Mouse (Mus musculus) T-helper 17 cell (primary cell): ENCODE measurements around the gene Rptor.

ENCODE experiments used
- in situ Hi-C, 2 experiments: fragments of 300-600 bp; cut with MboI, MseI; formaldehyde crosslinking; loops; 1 replicate in 1 of 2; 2 replicates in 1 of 2; pipeline ENCODE4 v1.15.1; 2025; ENCODE audit warnings: high pct_unique_total_duplicates in 2 of 2

Rptor gene

GRCm38 (mm10) chr11:119731382-119731781 is 128.7 kb downstream of the Rptor start:
- in situ Hi-C loops: no loop called here

GRCm38 (mm10) chr11:119732362-119732761 is 129.7 kb downstream of the Rptor start:
- in situ Hi-C loops: no loop called here

- in situ Hi-C loops: no loop called here
These were observed 130.4 kb downstream of the Rptor start for GRCm38 (mm10) chr11:119732961-119733656.

GRCm38 (mm10) chr11:119733657-119733990 is 130.9 kb downstream of the Rptor start:
- in situ Hi-C loops: no loop called here

DNA sequence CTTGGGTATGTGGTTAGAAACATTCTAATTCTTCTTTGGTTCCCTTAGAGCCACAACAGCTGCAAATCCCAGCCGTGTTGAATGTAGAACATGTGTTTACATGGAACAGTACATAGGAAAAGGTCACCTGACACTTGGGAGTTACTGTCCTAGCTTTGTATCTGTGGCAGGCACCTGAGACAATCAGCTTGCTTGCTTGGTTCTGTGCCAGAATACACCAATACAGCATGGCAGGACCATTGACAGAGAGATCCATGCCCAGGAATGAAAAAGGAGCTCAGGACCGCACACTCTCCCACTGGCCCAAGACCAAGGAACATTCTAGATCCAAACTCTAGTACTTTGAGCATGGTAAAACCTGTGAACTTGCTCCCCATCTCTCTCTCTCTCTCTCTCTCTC is 132.4 kb downstream of the Rptor start:
- in situ Hi-C loops: no loop called here

- in situ Hi-C loops: no loop called here
These were observed 136.5 kb downstream of the Rptor start for GRCm38 (mm10) chr11:119738990-119739846.

DNA sequence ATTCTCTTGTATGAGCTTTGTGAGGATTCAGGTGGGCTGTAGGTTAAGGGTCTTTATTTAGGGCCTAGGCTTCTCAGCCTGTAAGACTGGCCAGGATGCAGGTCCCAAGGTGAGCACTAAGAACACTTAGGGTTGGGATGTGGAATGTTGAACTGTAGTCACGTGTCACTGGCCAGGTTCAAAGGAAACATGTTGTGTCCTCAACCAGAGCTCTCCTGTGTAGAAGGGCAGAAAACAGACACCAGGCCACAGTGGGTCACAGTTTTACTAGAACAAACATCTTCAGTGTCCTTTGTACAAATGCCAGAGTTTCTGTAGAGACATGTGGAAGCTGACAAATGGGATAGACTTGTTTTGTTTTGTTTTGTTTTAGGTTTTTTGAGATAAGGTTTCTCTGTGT is 138.7 kb downstream of the Rptor start:
- in situ Hi-C loops: no loop called here

GRCm38 (mm10) chr11:119744436-119744835 is 141.7 kb downstream of the Rptor start:
- in situ Hi-C loops: no loop called here

- in situ Hi-C loops: no loop called here
These were observed 142.6 kb downstream of the Rptor start for GRCm38 (mm10) chr11:119745333-119745732.

DNA sequence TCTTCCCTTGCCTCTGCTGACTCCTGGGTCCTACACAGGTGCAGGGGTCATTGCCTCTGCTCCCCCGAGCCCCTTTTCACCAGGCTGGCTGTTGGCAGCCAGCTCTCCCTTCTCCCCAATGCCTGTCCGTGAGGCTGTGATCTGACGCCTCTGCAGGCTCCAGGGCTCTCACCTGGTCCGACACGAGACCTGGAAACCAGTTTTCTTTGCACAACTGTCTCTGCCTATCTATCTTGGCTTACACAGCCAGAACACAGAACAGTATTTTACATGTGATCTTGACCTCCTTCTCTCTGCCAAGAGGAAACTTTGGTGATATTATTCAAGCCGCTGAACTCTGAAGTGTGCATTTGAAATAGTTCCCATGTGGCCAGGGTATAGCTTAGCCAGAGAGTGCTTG is 151.8 kb downstream of the Rptor start:
- in situ Hi-C loops: no loop called here

DNA sequence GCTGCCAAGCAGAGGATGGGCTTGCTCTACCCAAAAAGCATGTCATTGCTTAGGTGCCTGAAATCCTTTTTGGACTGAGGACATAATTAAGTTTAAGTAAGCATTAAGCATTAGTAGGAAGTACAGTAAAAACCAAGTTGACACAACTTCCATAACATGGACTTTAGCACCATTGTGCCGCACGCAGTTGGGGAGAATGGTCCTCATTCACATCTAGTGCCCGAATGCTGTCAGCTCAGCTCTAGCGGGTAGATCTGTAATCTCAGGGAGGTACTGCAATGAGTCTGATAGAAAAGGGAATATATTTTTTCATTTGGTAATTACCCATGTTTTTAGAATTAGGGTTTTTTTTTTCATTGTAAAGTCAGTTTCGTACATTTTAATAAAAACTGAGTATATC is 155.5 kb downstream of the Rptor start:
- in situ Hi-C loops: no loop called here

DNA sequence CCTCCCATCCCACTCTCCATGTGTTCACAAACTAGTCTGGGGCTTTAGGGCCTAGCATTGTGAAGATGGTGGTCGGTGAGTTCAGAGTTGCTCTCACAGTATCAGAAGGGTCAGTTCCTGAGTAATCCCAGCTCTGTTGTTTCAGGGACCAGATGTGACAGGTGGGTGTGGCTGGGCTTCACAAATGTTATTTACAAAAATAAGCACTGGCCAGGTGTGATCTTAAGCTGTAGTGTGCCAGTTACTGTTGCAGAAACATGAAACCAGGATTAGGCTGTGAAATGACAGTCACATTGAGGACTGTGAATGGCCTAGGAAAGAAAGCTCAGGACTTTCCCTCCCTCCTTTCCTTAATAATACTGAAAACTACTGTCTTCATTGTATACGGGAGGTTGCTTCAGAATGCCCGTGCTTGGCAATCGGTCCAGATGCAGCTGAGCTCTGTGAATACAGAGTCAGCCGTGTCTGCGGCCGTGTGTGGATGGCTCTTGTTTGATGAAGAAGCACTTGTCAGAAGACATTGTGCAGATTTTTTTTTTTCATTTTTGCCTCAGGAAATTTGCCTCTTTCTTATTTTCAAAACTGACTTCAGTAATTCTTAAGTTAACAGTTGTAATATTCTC is 156.1 kb downstream of the Rptor start:
- in situ Hi-C loops: no loop called here

DNA sequence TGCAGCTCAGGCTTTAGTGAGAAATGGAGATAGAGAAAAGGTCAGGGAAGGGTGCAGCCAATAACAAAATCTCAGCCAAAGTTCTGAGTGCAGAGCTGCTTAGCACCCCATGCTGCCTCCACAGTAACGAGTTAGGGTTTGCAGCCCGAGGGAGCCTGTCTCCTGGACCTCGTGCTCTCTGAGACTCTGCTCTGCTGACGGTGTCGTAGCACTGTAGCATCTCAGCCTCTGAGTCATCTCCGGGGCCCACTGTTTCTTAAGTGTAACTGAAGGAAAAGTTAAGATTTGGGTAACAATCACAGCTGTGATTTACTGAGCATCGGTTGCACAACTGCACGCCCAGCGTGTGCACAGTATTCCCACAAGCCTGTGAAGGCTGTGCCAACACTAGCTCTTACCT is 160.2 kb downstream of the Rptor start:
- in situ Hi-C loops: no loop called here

DNA sequence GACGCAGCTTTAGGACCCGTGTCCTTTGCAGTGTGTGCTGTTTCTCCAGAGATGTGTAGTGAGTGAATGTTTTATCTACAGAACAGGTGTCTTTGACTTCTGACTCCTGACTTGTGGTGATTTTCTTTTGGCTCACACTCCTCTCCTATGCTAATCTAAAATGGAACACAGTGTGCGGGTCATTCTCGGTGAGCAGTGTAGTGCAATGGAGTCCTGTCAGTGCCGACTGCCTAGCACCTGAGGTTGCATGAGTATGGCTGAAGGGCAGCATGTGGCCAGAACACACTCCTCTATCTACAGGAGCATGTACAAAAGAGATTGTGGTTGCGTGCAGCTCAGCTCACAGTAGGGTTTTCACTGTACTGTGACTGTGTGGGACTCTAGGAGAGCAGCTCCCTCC is 163.3 kb downstream of the Rptor start:
- in situ Hi-C loops: no loop called here

DNA sequence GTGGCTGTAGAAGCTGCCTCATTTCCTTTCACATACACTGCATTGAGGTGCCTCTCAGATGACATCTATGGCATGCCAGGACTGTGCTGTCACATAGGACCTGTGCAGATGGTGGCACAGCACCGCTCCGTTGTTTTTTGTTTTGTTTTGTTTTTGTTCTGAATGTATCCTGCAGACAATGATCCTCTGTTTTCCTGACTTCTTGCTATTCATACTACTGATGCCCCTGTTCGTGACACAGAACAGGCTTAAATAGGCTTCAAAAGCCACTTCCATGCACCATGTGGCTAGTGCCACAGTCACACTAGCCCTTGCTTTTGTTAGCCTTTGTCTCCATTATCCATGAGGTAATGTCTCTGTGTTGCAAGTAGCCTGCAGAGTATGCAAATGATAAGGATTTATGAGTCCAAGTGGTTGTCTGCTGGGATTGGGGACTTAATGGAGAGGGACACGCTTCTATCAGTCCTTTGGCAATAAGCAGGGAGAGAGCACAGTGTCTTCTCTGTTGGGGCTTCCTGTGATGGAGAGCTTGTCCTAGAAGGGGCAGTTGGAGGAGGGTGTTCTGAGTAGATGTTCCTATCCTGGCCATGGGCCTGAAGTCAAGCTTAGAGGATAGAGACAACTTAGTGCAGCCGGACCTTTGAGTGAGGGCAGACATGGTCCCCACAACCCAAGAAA is 164.2 kb downstream of the Rptor start:
- in situ Hi-C loops: no loop called here

GRCm38 (mm10) chr11:119767525-119767924 is 164.8 kb downstream of the Rptor start:
- in situ Hi-C loops: no loop called here

GRCm38 (mm10) chr11:119768511-119768910 is 165.8 kb downstream of the Rptor start:
- in situ Hi-C loops: no loop called here

DNA sequence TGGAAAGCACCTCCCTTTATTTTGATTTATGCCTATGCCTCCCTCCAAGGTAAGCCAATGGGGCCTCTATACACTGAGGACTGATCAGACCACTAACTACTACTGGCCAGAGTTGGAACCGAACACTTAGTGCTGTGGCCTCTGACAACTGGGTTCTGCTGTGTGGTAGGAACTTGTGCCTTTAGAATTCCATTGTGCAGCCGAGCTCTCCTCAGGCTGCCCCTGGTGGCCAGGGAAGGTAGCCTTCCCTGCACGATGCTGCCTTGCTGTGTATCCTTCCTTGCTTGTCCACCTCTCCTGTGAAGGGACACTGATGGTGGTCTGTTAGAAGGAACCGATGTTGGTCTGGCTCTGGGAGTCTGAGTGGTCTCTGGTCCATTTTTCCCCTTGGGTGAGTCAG is 167.0 kb downstream of the Rptor start:
- in situ Hi-C loops: no loop called here

- in situ Hi-C loops: no loop called here
These were observed 168.3 kb downstream of the Rptor start for GRCm38 (mm10) chr11:119770985-119771384.

- in situ Hi-C loops: no loop called here
These were observed 170.2 kb downstream of the Rptor start for GRCm38 (mm10) chr11:119772896-119773295.

- in situ Hi-C loops: no loop called here
These were observed 172.5 kb downstream of the Rptor start for GRCm38 (mm10) chr11:119775076-119775760.

- in situ Hi-C loops: no loop called here
These were observed 174.5 kb downstream of the Rptor start for GRCm38 (mm10) chr11:119777236-119777635.
